Mouse (Mus musculus) kidney, embryonic 14.5 days (tissue): ENCODE data around the gene Col24a1. TPM values are rescaled to one million over a fixed set of nuclear protein-coding genes. Genes with fewer than 3 reads are reported as not detected.

Experiments
- ATAC-seq: fragments of 200-750 bp; cut with Nextera tagmentation; 2 replicates; pipeline ENCODE4 v1.8.0; 2017; ENCODE audit warnings: moderate number of reproducible peaks, mild to moderate bottlenecking, moderate TSS enrichment, moderate library complexity; ENCODE audit not compliant: low FRiP score, low TSS enrichment
- H3K27ac ChIP-seq: fragments of 300-500 bp; sonication (generic); 2 replicates; pipeline ENCODE4 v1.5.1; 2014; ENCODE audit warnings: low read depth, mild to moderate bottlenecking, low read length, moderate library complexity, mixed read lengths
- H3K27me3 ChIP-seq: fragments of 300-500 bp; sonication (generic); 2 replicates; pipeline ENCODE4 v1.6.1; 2014; ENCODE audit warnings: mild to moderate bottlenecking, low read length; ENCODE audit not compliant: control insufficient read depth, insufficient read depth
- H3K36me3 ChIP-seq: fragments of 300-500 bp; sonication (generic); 2 replicates; pipeline ENCODE4 v1.6.1; 2014; ENCODE audit warnings: low read length, mixed read lengths; ENCODE audit not compliant: control insufficient read depth, insufficient read depth
- H3K4me1 ChIP-seq: fragments of 300-500 bp; sonication (generic); 2 replicates; pipeline ENCODE4 v1.6.1; 2014; ENCODE audit warnings: low read length, mixed read lengths; ENCODE audit not compliant: control insufficient read depth, insufficient read depth
- H3K4me2 ChIP-seq: fragments of 300-500 bp; sonication (generic); replicated peaks from 2 replicates; pipeline ENCODE4 v1.6.1; 2014; ENCODE audit warnings: low read depth, mild to moderate bottlenecking, low read length
- H3K4me3 ChIP-seq: fragments of 300-500 bp; sonication (generic); 2 replicates; pipeline ENCODE4 v1.5.1; 2014; ENCODE audit warnings: mild to moderate bottlenecking, low read length
- H3K9ac ChIP-seq: fragments of 300-500 bp; sonication (generic); 2 replicates; pipeline ENCODE4 v1.6.1; 2014; ENCODE audit warnings: low read depth, mild to moderate bottlenecking, low read length, moderate library complexity
- H3K9me3 ChIP-seq: fragments of 300-500 bp; sonication (generic); 2 replicates; pipeline ENCODE4 v1.6.1; 2016; ENCODE audit warnings: low read length; ENCODE audit not compliant: control insufficient read depth
- WGBS: fragments of 180-500 bp; shearing (Covaris S2); extraction: QIAGEN DNeasy Blood & Tissue Kit; methylation state at CpG from one replicate; pipeline ENCODE4 v1.1.7; 2014; 5-methylcytosine and 5-hydroxymethylcytosine counted together
- polyA plus RNA-seq: library from polyadenylated mRNA; unstranded; fragments of >200 nt; fragmentation: Nextera tagmentation; extraction: Ambion mirVana; gene quantifications from 2 replicates; pipeline ENCODE4 v1.2.1, GENCODE M21; 2014

Col24a1 gene
- polyA plus RNA-seq, 1 experiment from 2014 or later: 2.1 TPM

- WGBS: 78% methylated on average over 2 of the region's 2 CpGs
- H3K4me2 ChIP-seq: no peak overlapping the region
- no peaks in the 10 kb centered on the region for H3K36me3 ChIP-seq
- no peaks in the 10 kb centered on the region for H3K9me3 ChIP-seq
- H3K27me3 ChIP-seq: no peaks in the 10 kb centered on the region
- H3K4me3 ChIP-seq: no peak overlapping the region
- H3K4me1 ChIP-seq: no peaks in the 10 kb centered on the region
- no peak overlapping the region for H3K9ac ChIP-seq
- H3K27ac ChIP-seq: no peak overlapping the region
- ATAC-seq: no peak
Observed at GRCm38 (mm10) chr3:145337161-145337560, 44.9 kb downstream of the Col24a1 start.

- 36% methylated on average over 10 of the region's 10 CpGs for WGBS
- Histone ChIP-seq H3K27ac (no peak overlapping the region), H3K27me3 (no peaks in the 10 kb centered on the region), H3K36me3 (no peaks in the 10 kb centered on the region), H3K4me2 (no peak overlapping the region), H3K4me3 (no peak overlapping the region), H3K9ac (no peak overlapping the region), H3K4me1 (no peaks in the 10 kb centered on the region), H3K9me3 (no peaks in the 10 kb centered on the region)
- ATAC-seq: peak; percentile 73; the same call in 1 of the 2 replicates
Observed at GRCm38 (mm10) chr3:145339851-145340499, 47.7 kb downstream of the Col24a1 start.

GRCm38 (mm10) chr3:145348690-145349089 lies 56.4 kb downstream of the Col24a1 start:
- ATAC-seq: no peak
- no peaks in the 10 kb centered on the region for H3K4me1 ChIP-seq
- no peaks in the 10 kb centered on the region for H3K36me3 ChIP-seq
- H3K27me3 ChIP-seq: no peaks in the 10 kb centered on the region
- no peaks in the 10 kb centered on the region for H3K9me3 ChIP-seq
- 90% methylated on average over 3 of the region's 3 CpGs for WGBS
- H3K4me2 ChIP-seq: no peak overlapping the region
- no peak overlapping the region for H3K9ac ChIP-seq
- H3K27ac ChIP-seq: no peak overlapping the region
- H3K4me3 ChIP-seq: no peak overlapping the region

GRCm38 (mm10) chr3:145353951-145354350 lies 61.7 kb downstream of the Col24a1 start:
- Histone ChIP-seq H3K27ac (no peak overlapping the region), H3K9me3 (no peaks in the 10 kb centered on the region), H3K36me3 (no peaks in the 10 kb centered on the region), H3K9ac (no peak overlapping the region), H3K27me3 (no peaks in the 10 kb centered on the region), H3K4me2 (no peak overlapping the region), H3K4me1 (no peaks in the 10 kb centered on the region), H3K4me3 (no peak overlapping the region)
- 92% methylated on average over 3 of the region's 3 CpGs for WGBS
- ATAC-seq: no peak

- Histone ChIP-seq H3K36me3 (no peaks in the 10 kb centered on the region), H3K9me3 (peaks cover 3% of the 10 kb centered on the region; the same call in 1 of the 2 replicates), H3K4me1 (no peaks in the 10 kb centered on the region), H3K9ac (no peak overlapping the region), H3K27ac (no peak overlapping the region), H3K4me3 (no peak overlapping the region), H3K4me2 (no peak overlapping the region), H3K27me3 (no peaks in the 10 kb centered on the region)
- WGBS: 48% methylated on average over 6 of the region's 6 CpGs
- ATAC-seq: peak; percentile 93
Observed at GRCm38 (mm10) chr3:145356865-145357487, 64.7 kb downstream of the Col24a1 start.

- Histone ChIP-seq H3K4me2 (no peak overlapping the region), H3K36me3 (no peaks in the 10 kb centered on the region), H3K9ac (no peak overlapping the region), H3K27ac (no peak overlapping the region), H3K9me3 (peaks cover 3% of the 10 kb centered on the region; the same call in 1 of the 2 replicates), H3K4me1 (no peaks in the 10 kb centered on the region), H3K27me3 (no peaks in the 10 kb centered on the region), H3K4me3 (no peak overlapping the region)
- WGBS: 37% methylated on average over 3 of the region's 3 CpGs
- ATAC-seq: no peak
Observed at GRCm38 (mm10) chr3:145365227-145365626, 73.0 kb downstream of the Col24a1 start.

GRCm38 (mm10) chr3:145367176-145367717 lies 75.0 kb downstream of the Col24a1 start:
- no peak overlapping the region for H3K4me3 ChIP-seq
- no peaks in the 10 kb centered on the region for H3K9me3 ChIP-seq
- no peak overlapping the region for H3K4me2 ChIP-seq
- ATAC-seq: no peak
- 79% methylated on average over 4 of the region's 4 CpGs for WGBS
- no peaks in the 10 kb centered on the region for H3K27me3 ChIP-seq
- H3K36me3 ChIP-seq: no peaks in the 10 kb centered on the region
- H3K4me1 ChIP-seq: no peaks in the 10 kb centered on the region
- H3K9ac ChIP-seq: no peak overlapping the region
- no peak overlapping the region for H3K27ac ChIP-seq

GRCm38 (mm10) chr3:145376298-145376697 lies 84.0 kb downstream of the Col24a1 start:
- 86% methylated on average over 3 of the region's 3 CpGs for WGBS
- Histone ChIP-seq H3K27me3 (no peaks in the 10 kb centered on the region), H3K4me2 (no peak overlapping the region), H3K4me3 (no peak overlapping the region), H3K9me3 (no peaks in the 10 kb centered on the region), H3K36me3 (no peaks in the 10 kb centered on the region), H3K9ac (no peak overlapping the region), H3K4me1 (no peaks in the 10 kb centered on the region), H3K27ac (no peak overlapping the region)
- no peak for ATAC-seq

- H3K36me3 ChIP-seq: no peaks in the 10 kb centered on the region
- 78% methylated on average over 13 of the region's 13 CpGs for WGBS
Observed at GRCm38 (mm10) chr3:145383095-145383494, 90.8 kb downstream of the Col24a1 start.

More at GRCm38 (mm10) chr3:145383095-145383494, 90.8 kb downstream of the Col24a1 start:
- Histone ChIP-seq H3K4me2 (no peak overlapping the region), H3K4me3 (no peak overlapping the region), H3K9ac (no peak overlapping the region), H3K27ac (peak overlapping the region; percentile 37; the same call in 1 of the 2 replicates), H3K4me1 (no peaks in the 10 kb centered on the region), H3K9me3 (0 out of 2 replicates have a peak, but pooled peaks cover 3% of the 10 kb centered on the region), H3K27me3 (no peaks in the 10 kb centered on the region)
- no peak for ATAC-seq
